Mouse (Mus musculus) liver, embryonic 14.5 days (tissue): ENCODE data around the gene Gm28051. TPM values are rescaled to one million over a fixed set of nuclear protein-coding genes. Genes with fewer than 3 reads are reported as not detected.
A peak's percentile ranks its signal among the peaks of the same experiment; 100 is the strongest.

Source experiments
- ATAC-seq: fragments of 200-750 bp; cut with Nextera tagmentation; 2 replicates; pipeline ENCODE4 v1.8.0; 2017; ENCODE audit warnings: moderate number of reproducible peaks, mild to moderate bottlenecking, moderate library complexity; ENCODE audit not compliant: insufficient read depth
- DNase-seq, 3 experiments: peaks; one replicate each; pipeline ENCODE4 v3.0.0-alpha.2; 2012 to 2013; ENCODE audit warnings: low read depth in 3 of 3, low spot score in 3 of 3
- H3K27ac ChIP-seq: fragments of 300-500 bp; sonication (generic); 2 replicates; pipeline ENCODE4 v1.5.1; 2014; ENCODE audit warnings: moderate library complexity, mild to moderate bottlenecking, control low read depth, inconsistent platforms
- H3K27me3 ChIP-seq: fragments of 300-500 bp; sonication (generic); 2 replicates; pipeline ENCODE4 v1.6.1; 2014; ENCODE audit warnings: mild to moderate bottlenecking, low read length, moderate library complexity; ENCODE audit not compliant: control insufficient read depth, insufficient read depth
- H3K36me3 ChIP-seq: fragments of 300-500 bp; sonication (generic); replicated peaks from 2 replicates; pipeline ENCODE4 v1.6.1; 2014; ENCODE audit warnings: low read depth; ENCODE audit not compliant: control insufficient read depth, insufficient read depth
- H3K4me1 ChIP-seq, 2 experiments: fragments of 200-500 bp in 1 of 2; fragments of 300-500 bp in 1 of 2; sonication (generic) in 1 of 2; replicated peaks; 2 replicates each; pipeline ENCODE4 v1.6.1; 2012 to 2014; ENCODE audit warnings: antibody characterized with exemption in 1 of 2, inconsistent platforms in 1 of 2, low read length in 1 of 2; ENCODE audit not compliant: control insufficient read depth in 2 of 2, insufficient read depth in 2 of 2
- H3K4me2 ChIP-seq: fragments of 300-500 bp; sonication (generic); 2 replicates; pipeline ENCODE4 v1.6.1; 2014; ENCODE audit warnings: low read depth, mild to moderate bottlenecking, control low read depth, moderate library complexity
- H3K4me3 ChIP-seq, 2 experiments: fragments of 200-500 bp in 1 of 2; fragments of 300-500 bp in 1 of 2; sonication (generic) in 1 of 2; 2 replicates each; pipeline ENCODE4 v1.5.1; 2012 to 2014; ENCODE audit warnings: low read depth in 2 of 2, low read length in 2 of 2, mild to moderate bottlenecking in 2 of 2, control low read depth in 1 of 2, inconsistent platforms in 1 of 2, moderate library complexity in 1 of 2; ENCODE audit not compliant: insufficient read depth in 1 of 2
- H3K9ac ChIP-seq: fragments of 300-500 bp; sonication (generic); replicated peaks from 2 replicates; pipeline ENCODE4 v1.6.1; 2014; ENCODE audit warnings: mild to moderate bottlenecking, control low read depth, moderate library complexity
- H3K9me3 ChIP-seq: fragments of 300-500 bp; sonication (generic); 2 replicates; pipeline ENCODE4 v1.6.1; 2016; ENCODE audit warnings: low read length, mixed read lengths; ENCODE audit not compliant: control insufficient read depth
- CTCF ChIP-seq: IDR thresholded peaks from 2 replicates; pipeline ENCODE4 v1.5.1; 2016; ENCODE audit warnings: antibody characterized with exemption, low read depth, control low read depth
- EP300 ChIP-seq: IDR thresholded peaks from 2 replicates; pipeline ENCODE4 v1.6.1; 2016; ENCODE audit warnings: antibody characterized with exemption, low read depth
- WGBS: fragments of 180-500 bp; shearing (Covaris S2); extraction: QIAGEN DNeasy Blood & Tissue Kit; methylation state at CpG from one replicate; pipeline ENCODE4 v1.1.7; 2014; ENCODE audit not compliant: insufficient replicate concordance; 5-methylcytosine and 5-hydroxymethylcytosine counted together
- polyA plus RNA-seq, 2 experiments: library from polyadenylated mRNA; depleted of rRNA in 1 of 2; stranded (reverse) in 1 of 2; unstranded in 1 of 2; fragments of >200 nt; fragmentation: Nextera tagmentation in 1 of 2; extraction: Ambion mirVana in 1 of 2; gene quantifications; 2 replicates each; pipeline versions ENCODE4 v1.2.1 to v1.2.3; 2012 to 2014

Gm28051 gene
- polyA plus RNA-seq, 2 experiments: not detected

DNA sequence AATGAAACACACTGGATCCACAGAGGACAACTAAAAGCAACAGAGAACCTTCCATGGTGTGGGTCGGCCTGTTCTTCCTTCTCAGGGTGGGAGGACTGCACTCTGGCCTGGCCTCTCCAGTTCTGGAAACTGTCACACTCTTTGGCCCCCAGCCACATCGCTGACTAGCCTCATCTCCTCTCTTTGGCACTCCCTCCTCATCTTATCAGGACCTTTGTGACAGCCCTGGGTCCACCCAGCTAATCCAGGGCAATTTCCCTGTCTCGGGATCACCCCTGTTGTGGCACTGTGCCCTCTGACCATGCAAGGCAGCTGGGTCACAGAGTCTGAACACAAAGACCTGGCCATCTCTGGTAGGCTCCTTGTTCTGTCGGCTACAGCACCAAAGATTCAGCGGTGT is 75.5 kb downstream of the Gm28051 start:
- ATAC-seq: no peak
- WGBS: 50% methylated on average over 5 of the region's 5 CpGs

GRCm38 (mm10) chr12:102681590-102681989 is 76.0 kb downstream of the Gm28051 start:
- DNase-seq: no peak
- H3K9me3 ChIP-seq: no peaks in the 10 kb centered on the region

More for the DNA sequence above, 75.5 kb downstream of the Gm28051 start:
- no peaks in the 10 kb centered on the region for H3K36me3 ChIP-seq
- TF ChIP-seq EP300 (no peak), CTCF (no peak)
- peaks cover 0 to 8% of the 10 kb centered on the region in 2 experiments; a peak in 2 of 4 replicates for H3K4me1 ChIP-seq
- no peak overlapping the region for H3K27ac ChIP-seq
- no peak overlapping the region for H3K9ac ChIP-seq
- no peak overlapping the region for H3K4me2 ChIP-seq
- H3K4me3 ChIP-seq: no peak overlapping the region
- no peaks in the 10 kb centered on the region for H3K27me3 ChIP-seq
- no peak for DNase-seq
- H3K9me3 ChIP-seq: no peaks in the 10 kb centered on the region

GRCm38 (mm10) chr12:102678820-102679219 is 78.7 kb downstream of the Gm28051 start:
- 53% methylated on average over 6 of the region's 6 CpGs for WGBS
- Histone ChIP-seq H3K4me2 (no peak overlapping the region), H3K4me3 (no peak overlapping the region), H3K9me3 (no peaks in the 10 kb centered on the region), H3K4me1 (peaks cover 0 to 4% of the 10 kb centered on the region in 2 experiments; a peak in 2 of 4 replicates), H3K9ac (no peak overlapping the region), H3K36me3 (no peaks in the 10 kb centered on the region), H3K27me3 (no peaks in the 10 kb centered on the region), H3K27ac (no peak overlapping the region)
- ATAC-seq (no peak), DNase-seq (no peak)
- TF ChIP-seq EP300: no peak
- TF ChIP-seq CTCF: no peak

More at GRCm38 (mm10) chr12:102681590-102681989, 76.0 kb downstream of the Gm28051 start:
- Histone ChIP-seq H3K4me3 (no peak overlapping the region), H3K36me3 (no peaks in the 10 kb centered on the region), H3K27me3 (no peaks in the 10 kb centered on the region), H3K9ac (no peak overlapping the region), H3K27ac (no peak overlapping the region), H3K4me2 (no peak overlapping the region), H3K4me1 (peaks cover 0 to 8% of the 10 kb centered on the region in 2 experiments; a peak in 2 of 4 replicates)
- peak; percentile 71 for TF ChIP-seq CTCF
- TF ChIP-seq EP300: no peak
- 62% methylated on average over 7 of the region's 7 CpGs for WGBS
- no peak for ATAC-seq

GRCm38 (mm10) chr12:102677089-102677488 is 80.5 kb downstream of the Gm28051 start:
- ATAC-seq: no peak
- WGBS: 61% methylated on average over 3 of the region's 3 CpGs

GRCm38 (mm10) chr12:102674556-102674955 is 83.0 kb downstream of the Gm28051 start:
- no peaks in the 10 kb centered on the region for H3K4me1 ChIP-seq
- no peak overlapping the region for H3K4me3 ChIP-seq
- no peak overlapping the region for H3K27ac ChIP-seq
- H3K9ac ChIP-seq: no peak overlapping the region
- ATAC-seq (no peak), DNase-seq (no peak)
- H3K4me2 ChIP-seq: no peak overlapping the region
- H3K27me3 ChIP-seq: no peaks in the 10 kb centered on the region
- H3K36me3 ChIP-seq: no peaks in the 10 kb centered on the region
- TF ChIP-seq EP300 (no peak), CTCF (no peak)
- WGBS: 69% methylated on average over 10 of the region's 10 CpGs
- no peaks in the 10 kb centered on the region for H3K9me3 ChIP-seq

More at GRCm38 (mm10) chr12:102677089-102677488, 80.5 kb downstream of the Gm28051 start:
- no peak for DNase-seq
- Histone ChIP-seq H3K4me2 (no peak overlapping the region), H3K36me3 (no peaks in the 10 kb centered on the region), H3K9me3 (no peaks in the 10 kb centered on the region), H3K9ac (no peak overlapping the region), H3K4me3 (no peak overlapping the region), H3K27me3 (no peaks in the 10 kb centered on the region), H3K27ac (no peak overlapping the region), H3K4me1 (peaks cover 0 to 4% of the 10 kb centered on the region in 2 experiments; a peak in 2 of 4 replicates)
- no peak for TF ChIP-seq CTCF
- TF ChIP-seq EP300: no peak
